Mouse (Mus musculus) CD8-positive naive resting alpha-beta T cell, adult 2 months (primary cell): ENCODE data around the gene Des.

Experiments
- DNase-seq, 2 experiments: peaks; one replicate each; pipeline ENCODE4 v3.0.0; 2022; ENCODE audit warnings: low read depth in 2 of 2, low spot score in 2 of 2

Gene Des

DNA sequence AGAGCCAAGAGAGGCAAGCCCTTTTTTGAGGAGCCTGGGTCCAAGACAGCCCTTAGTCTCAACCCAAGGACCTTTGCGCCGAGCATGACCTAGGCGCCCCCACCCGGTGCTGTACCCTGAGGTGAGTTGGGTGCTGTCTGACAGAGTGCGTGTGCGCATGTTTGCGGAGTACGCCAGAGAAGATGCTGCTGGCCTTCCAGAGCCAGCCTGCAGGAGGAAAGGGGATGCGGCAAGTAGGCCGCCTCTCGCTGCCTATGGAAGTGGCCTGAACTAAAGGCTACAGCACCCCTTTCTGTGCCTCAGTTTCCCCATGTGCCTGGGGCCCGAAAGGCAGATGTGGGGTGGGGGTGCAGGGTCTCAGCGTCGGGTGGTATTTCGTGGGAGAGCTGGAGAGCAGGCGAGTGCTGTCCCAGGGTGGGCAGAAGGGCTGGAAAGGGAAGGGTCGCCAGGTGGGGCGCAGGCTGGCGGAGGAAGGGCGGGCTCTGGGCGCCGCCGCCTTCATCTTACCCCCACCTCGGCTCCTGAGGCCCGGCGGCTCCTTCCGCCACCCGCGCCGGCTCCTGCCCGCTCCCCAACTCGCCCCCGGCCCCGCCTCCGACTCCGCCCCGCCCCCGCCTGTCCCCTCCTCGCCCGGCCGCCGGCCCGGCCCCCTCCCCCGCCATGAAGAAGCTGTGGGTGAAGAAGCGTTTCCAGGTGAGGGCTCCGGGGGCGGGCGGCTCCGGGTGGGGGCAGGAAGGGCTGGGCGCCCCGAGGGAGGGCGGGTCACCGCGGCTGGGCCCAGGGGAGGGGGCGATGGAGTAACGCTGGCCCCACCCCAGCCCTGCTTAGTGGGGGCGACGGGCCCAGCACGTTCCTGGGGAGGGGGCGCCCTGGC lies 21.6 kb downstream of the Des start:
- no peak for DNase-seq

DNA sequence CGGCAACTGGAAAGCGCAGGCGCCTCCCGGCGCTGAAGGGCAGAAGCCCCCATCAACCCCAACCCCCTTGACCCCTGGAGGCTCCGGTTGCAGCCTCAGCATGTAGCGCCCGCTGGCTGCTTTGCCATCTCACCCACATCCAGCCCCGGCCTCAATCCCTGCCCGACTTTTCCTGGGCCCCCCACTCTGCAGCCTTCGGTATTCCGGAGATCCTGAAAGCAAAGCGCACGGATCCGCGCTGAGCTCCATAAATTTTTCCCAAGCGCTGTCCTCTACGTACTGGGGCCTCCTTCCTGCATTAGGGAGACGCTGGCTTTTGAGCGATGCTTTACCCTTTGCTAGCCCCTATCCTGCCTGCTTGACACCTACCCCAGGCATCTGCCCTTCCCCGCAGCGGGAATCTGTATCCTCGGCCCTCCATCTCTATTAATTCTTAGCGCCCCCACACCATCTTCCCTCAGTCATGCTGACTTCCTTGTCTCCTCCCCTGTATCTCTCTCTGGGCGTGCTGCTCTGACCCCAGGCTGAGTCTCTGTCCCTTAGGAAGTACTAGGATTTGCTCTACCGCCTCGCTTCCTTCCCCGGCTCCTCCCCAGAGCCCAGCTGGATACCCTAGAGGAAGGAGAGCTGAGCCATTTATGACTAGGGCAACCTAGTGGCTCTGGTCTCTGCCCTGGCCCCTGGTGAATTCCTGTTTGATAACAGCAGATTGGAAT lies 22.4 kb downstream of the Des start:
- DNase-seq = no peak

DNA sequence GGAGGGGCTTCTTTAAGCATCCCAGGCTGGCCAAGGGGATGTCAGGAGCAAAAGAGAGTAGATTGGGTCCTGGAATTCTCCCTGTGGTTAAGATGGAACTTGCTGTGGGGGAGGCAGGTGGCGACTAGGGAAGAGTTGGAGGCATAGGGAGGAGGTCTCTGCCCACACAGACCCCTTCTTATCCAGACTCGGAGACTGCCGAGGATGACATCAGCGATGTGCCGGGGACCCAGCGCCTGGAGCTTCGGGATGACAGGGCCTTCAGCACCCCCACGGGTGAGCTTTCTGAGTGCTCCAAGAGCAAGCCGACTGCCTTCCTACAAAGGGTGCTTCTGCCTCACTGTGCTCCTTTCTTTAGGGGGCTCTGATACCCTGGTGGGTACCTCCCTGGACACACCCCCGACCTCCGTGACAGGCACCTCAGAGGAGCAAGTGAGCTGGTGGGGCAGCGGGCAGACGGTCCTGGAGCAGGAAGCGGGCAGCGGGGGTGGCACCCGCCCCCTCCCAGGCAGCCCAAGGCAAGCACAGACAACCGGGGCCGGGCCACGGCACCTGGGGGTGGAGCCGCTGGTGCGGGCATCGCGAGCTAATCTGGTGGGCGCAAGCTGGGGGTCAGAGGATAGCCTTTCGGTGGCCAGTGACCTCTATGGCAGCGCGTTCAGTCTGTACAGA lies 24.5 kb downstream of the Des start:
- no peak for DNase-seq

DNA sequence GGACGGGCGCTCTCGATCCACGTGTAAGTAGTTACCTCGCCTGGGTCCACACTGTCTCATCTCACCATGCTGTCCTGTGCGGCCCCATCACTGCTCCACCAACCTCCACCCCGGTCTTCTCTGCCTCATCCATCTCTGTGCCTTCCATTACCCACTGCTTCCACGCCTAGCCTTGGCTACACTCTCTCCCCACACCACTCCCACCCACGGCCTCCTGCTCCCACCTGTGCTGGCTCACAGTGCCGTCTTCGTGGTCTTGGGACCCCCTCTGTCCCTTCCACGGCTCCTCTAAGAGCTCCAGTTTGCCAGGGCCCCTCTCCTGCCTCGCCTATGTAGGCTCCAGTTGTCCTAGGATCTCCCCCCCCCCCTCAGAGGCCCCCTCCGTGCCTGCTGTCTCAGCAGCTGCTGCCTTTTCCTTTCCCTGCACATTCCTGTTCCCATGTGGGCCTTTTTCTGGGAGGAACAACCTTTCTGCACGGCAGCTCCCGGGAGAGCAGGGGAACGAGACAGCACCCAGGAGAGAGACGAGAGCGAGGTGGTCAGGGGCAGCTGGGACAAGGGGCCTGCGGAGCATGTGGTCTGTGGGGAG lies 25.1 kb downstream of the Des start:
- DNase-seq = no peak

DNA sequence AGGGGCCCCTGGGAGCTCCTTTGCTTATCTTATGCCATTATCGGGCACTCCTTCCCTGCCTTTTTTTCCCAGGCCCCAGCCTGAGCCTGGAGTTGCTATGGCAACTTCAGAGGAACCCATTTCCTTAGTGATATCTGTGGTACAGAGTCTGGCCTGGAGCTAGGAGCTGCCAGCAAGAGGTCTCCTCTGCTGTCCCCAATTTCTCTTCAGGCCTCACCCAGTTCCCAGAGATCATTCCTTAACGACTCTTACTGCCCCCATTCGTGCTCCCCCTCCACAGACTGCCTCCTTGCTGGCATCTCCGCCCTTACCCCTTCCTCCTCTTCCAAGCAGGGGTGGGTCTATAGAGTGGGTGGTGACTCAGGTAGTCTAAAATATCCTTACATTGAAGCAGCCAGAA lies 26.0 kb downstream of the Des start:
- no peak for DNase-seq

DNA sequence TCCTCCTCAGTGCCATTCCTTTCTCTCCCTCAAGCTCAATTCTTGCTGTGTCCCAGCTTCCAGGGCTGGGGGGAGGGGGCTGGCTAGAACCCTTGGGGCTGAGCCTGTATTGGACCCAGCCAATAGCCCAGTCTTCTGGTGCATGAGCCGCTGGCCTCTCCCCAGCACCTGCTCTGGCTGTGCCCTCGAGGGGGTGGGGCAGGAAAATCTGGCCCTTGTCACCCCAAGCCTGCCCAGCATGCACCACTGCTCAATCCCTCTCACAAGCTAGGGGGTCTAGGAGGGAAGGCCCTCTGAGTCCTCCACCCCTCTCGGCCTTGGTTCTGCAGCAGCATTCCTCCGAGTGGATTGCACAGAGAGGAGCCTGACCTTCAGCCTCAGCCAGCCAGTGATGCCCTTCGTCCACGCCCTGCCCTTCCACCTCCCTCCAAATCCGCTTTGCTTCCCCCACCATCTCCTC lies 27.4 kb downstream of the Des start:
- DNase-seq = no peak

DNA sequence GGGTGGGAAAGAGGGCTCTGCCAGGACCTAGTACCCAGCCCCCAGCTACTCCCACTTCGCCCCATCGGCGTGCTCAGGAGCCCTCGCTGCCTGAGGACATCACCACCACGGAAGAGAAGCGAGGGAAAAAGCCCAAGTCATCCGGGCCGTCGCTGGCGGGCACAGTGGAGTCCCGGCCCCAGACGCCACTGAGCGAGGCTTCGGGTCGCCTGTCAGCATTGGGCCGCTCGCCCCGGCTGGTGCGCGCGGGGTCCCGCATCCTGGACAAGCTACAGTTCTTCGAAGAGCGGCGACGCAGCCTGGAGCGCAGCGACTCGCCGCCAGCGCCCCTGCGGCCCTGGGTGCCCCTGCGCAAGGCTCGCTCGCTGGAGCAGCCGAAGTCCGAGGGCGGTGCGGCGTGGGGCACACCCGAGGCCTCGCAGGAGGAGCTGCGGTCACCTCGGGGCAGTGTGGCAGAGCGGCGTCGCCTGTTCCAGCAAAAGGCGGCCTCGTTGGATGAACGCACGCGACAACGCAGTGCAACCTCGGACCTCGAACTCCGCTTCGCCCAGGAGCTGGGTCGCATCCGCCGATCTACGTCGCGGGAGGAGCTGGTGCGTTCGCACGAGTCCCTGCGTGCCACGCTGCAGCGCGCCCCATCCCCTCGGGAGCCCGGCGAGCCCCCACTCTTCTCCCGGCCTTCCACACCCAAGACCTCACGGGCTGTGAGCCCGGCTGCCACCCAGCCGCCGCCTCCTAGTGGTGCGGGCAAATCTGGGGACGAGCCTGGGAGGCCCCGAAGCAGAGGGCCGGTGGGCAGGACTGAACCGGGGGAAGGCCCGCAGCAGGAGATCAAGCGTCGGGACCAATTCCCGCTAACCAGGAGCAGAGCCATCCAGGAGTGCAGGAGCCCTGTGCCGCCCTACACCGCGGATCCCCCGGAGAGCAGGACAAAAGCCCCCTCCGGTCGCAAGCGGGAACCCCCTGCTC lies 28.1 kb downstream of the Des start:
- no peak for DNase-seq

DNA sequence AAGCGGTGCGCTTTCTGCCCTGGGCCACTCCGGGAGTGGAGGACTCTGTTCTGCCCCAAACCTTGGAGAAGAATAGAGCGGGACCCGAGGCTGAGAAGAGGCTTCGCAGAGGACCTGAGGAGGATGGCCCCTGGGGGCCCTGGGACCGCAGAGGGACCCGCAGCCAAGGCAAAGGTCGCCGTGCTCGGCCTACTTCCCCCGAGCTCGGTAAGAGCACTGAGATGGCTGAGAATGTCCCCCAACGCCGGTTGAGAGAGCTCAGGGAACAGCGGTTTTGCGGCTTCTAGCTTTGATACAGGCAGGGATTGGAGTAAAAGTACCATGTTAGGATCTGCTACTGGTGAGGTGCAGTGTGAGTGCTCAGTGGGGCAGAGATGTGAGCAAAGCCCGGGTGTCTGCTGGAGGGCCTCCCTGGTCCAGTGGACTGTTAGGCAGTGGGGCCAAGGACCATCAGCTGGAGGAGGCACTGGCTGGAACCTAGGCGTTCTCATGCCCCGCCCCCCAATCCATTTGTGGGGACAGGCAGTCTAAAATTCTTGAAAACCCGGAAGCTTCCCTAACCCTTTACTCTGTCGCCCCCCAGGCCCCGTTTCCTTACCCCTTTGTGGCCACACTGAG lies 28.9 kb downstream of the Des start:
- DNase-seq = no peak

DNA sequence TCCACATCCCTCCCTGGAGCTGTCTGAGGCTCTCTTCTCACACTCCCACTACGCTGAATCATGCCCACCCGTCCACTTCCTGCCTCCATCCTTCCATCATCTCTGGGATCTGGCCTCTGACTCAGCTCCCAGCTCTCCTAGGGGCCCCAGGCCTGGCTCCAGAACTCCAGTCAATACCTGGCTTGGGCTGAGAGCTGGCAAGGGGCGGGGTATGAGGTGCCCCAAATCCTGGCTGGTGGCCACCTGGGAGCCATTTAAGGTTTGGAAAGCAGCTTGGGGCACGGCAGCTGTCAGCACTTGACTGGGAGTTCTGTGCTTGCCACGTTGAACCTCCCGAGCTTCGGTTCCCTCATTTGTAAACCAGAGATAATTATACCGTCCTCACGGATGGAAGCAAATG lies 33.0 kb downstream of the Des start:
- DNase-seq = no peak

DNA sequence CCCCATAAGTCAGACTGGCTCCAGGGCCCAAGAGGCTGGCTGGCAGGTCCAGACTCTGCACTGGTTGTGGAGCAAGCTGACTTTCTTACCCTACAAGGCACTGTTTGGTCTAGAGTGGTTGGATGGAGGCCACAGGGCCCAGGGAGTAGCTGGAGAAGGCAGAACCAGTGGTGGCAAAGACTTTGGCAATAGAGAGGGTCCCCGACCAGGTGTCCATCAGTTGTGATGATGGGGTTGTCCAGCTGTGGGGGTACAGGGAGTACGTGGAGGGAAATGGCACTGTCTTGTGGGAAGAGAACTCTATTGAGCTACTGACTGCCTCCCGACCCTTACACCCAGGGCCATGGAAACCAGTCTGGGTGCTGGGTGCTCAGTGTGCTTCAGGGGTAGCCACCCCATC lies 33.7 kb downstream of the Des start:
- DNase-seq = no peak

DNA sequence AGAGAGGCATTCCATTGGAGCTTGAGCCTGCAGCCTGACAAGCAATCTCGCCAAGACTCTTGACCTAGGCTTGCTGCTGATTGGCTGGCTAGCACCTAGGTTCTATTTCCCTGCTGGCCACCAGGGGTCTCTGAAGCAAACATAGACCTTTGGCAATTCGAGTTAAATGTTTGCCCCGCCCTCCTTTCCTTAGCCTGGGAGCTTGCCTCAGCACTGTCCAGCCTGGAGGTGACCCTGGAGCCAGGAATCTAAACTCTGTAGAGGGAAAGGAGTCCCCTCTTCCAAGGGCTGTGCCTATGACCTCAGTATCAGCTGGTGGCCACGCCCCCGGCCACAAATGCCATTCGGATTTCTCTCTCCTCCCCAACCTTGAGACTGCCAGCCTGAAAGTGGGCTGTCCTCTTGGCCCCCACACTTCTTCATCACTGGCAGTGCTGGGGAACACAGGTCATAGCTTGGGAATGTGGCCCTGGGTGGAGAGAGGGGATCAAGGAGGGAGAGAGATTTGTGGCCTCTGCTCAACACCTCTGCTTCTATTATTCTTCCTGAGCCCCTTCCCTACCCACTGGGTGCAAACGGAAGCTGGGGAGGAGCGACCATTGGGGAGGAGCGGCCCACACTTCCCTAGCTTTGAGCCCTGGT lies 38.8 kb downstream of the Des start:
- DNase-seq = peak in 1 of 2 experiments; percentile 25

DNA sequence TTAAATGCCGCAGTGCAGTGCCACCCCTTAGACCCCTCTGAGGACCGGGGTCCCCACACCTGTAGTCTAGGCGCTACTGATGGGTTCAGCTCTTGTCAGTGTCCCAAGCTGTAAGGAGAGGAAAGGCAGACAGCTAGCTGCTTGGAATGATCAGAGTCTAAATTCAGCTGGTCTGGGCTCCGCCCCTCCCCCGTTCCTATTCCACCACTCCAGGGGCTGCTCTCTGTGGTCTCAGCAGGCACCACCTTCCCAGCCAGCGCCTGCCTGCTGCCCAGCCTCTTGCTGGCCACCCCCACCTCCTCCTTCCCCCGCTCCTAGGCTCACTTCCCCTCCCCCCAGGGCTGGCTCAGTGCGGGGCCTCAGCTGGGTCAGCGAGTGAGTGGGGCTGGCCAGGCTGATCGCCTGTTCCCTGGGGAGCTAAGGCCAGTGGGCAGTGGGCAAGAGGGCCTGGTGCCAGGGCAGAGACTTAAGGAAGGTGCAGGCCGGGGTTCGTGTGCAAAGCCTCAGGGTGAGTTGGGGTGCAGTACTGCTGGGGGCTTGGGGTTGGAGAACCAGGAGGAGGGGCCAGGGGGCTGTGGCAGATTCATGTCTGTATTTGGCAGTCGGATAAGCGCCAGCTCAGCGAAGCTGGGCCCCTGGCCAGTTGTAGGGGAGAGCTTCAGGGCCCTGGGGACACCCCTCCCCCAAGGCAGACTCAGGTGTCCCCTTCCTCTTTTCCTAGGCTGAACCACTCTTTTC lies 39.8 kb downstream of the Des start:
- no peak for DNase-seq

DNA sequence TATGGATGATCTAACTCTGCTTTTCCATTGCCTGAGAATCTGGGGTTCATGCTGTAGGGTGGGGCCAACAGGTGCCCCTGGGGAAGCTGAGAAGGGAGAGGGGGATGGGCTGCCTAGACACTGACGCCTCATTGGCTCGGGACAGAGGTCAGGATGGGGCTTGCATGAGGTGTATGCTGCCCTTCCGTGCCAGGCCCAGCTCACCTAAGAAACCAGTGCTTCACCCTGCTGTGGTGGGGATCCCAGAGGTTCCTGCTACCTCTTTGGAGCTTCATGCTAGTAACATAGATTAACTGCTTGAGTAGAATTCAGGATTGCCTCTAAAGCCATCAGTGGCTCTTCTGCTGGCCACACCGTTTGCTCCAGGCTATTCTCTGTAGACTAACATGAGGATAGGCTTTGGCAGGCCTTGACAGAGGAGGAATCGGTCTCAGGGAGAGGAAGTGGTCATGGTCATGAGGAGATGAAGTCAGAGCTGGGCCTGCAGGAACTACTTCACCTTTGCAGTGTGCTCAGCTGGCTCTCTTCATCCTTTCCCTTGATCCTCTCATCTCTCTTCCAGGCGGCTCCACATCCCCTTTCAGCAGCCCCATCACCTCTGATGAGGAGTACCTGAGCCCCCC lies 40.5 kb downstream of the Des start:
- no peak for DNase-seq

DNA sequence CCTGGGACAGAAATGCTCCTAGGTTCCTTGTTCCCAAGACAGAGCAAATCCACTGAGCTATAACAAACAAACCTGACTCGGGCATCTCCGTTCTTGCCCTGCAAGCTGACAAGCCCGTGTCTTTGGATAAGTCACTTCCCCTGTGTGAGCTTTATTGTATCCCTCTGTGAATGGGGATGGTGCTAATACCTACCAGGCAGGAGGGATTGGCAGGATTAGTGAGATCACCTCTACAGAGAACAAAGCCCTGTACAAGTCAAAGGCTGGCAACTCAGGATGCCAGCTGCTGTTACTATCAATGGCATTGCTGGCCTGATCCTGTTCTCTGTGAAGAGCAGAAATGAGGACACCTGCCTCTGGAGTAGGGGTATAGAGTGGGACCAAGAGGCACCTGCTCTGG lies 45.4 kb downstream of the Des start:
- DNase-seq = no peak

DNA sequence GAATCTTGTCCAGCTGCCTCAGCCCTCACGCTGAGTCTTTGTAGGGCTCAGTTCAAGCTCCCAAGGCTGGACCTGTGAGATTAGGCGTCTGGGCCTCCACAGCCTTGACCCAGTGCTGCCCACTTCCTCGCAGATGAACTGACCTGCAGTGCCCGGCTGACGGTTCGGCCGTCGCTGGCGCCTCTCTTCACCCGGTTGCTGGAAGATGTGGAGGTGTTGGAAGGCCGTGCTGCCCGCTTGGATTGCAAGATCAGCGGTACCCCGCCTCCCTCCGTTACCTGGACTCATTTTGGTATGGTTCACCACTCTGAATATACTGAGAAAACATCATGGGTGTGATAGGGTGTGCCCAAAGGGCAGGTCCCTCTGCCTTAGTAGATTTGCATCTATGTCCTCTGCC lies 46.0 kb downstream of the Des start:
- no peak for DNase-seq

DNA sequence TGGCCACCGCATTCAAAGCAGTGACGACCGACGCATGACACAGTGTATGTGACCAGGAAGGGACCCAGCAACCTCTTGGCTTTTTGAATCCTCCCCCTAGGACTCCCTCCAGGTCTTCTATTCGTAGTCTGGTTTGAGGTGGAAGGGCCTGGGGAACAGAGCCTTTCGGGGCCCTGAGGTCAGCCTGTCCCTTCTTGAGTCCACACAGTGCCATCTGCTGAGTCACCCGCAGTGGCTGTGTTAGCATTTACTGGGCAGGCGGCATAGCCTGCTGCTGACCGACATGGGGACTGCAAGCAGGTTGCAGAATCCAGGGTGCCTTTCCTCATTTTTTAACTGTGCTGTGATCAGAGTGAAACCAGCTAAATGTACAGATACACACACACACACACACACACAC lies 46.9 kb downstream of the Des start:
- no peak for DNase-seq

DNA sequence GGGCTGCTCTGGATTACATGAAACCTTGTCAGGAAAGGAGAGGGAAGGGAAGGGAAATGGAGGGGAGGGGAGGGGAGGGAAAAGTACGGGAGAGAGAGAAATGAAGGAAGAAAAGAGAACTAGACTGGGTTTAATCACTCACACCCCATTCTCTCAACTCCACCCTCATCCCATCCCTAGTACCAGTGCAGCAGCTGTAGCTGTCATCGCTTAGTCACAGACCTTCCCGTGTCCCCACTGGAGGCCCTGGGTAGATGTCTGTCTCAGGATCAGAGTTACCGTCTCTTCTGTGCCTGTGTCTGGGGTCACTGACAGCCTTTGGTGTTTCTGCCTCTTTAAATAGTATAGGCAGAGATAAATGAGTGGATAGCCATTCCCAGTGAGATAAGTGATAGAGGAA lies 48.1 kb downstream of the Des start:
- no peak for DNase-seq

DNA sequence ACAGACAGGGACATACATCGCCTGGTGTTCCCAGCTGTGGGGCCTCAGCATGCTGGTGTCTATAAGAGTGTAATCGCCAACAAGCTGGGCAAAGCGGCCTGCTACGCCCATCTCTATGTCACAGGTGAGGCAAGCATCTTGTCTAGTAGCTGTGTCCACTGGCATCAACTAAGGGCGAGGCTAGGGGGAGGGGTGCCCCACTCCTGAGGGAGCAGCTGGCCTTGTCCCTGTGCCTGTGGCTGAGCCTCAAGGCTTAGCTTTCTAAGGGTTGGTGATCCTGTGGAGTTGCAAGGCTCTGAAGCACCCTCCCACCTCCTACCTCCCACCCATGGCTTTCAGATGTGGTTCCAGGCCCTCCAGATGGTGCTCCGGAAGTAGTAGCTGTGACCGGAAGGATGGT lies 49.8 kb downstream of the Des start:
- no peak for DNase-seq
